Mouse (Mus musculus) heart, postnatal 0 days (tissue): Measurements from ENCODE around the gene Sdr42e1. TPM values are rescaled to one million over a fixed set of nuclear protein-coding genes. Genes with fewer than 3 reads are reported as not detected.

ENCODE experiments used
- ATAC-seq: fragments of 200-750 bp; cut with Nextera tagmentation; 2 replicates; pipeline ENCODE4 v1.8.0; 2017; ENCODE audit warnings: low read depth, moderate number of reproducible peaks, moderate library complexity; ENCODE audit not compliant: insufficient read depth
- DNase-seq: peaks from one replicate; pipeline ENCODE4 v3.0.0-alpha.2; 2016; ENCODE audit warnings: low spot score
- H3K27ac ChIP-seq: fragments of 300-500 bp; sonication (generic); 2 replicates; pipeline ENCODE4 v1.5.1; 2014; ENCODE audit warnings: low read depth, mild to moderate bottlenecking
- H3K27me3 ChIP-seq: fragments of 300-500 bp; sonication (generic); 2 replicates; pipeline ENCODE4 v1.6.1; 2014; ENCODE audit warnings: low read length, mixed read lengths; ENCODE audit not compliant: control insufficient read depth, insufficient read depth
- H3K36me3 ChIP-seq: fragments of 300-500 bp; sonication (generic); replicated peaks from 2 replicates; pipeline ENCODE4 v1.6.1; 2014; ENCODE audit warnings: low read length, mixed read lengths; ENCODE audit not compliant: control insufficient read depth, insufficient read depth
- H3K4me1 ChIP-seq: fragments of 300-500 bp; sonication (generic); 2 replicates; pipeline ENCODE4 v1.6.1; 2014; ENCODE audit warnings: antibody characterized with exemption; ENCODE audit not compliant: control insufficient read depth, insufficient read depth
- H3K4me2 ChIP-seq: fragments of 300-500 bp; sonication (generic); 2 replicates; pipeline ENCODE4 v1.6.1; 2014; ENCODE audit warnings: low read depth, mild to moderate bottlenecking, low read length, moderate library complexity
- H3K4me3 ChIP-seq: fragments of 300-500 bp; sonication (generic); 2 replicates; pipeline ENCODE4 v1.5.1; 2014; ENCODE audit warnings: low read depth, low read length
- H3K9ac ChIP-seq: fragments of 300-500 bp; sonication (generic); replicated peaks from 2 replicates; pipeline ENCODE4 v1.6.1; 2014; ENCODE audit warnings: low read depth, low read length, mixed read lengths
- H3K9me3 ChIP-seq: fragments of 300-500 bp; sonication (generic); replicated peaks from 2 replicates; pipeline ENCODE4 v1.6.1; 2016; ENCODE audit warnings: low read length; ENCODE audit not compliant: control insufficient read depth
- CTCF ChIP-seq: IDR thresholded peaks from 2 replicates; pipeline ENCODE4 v1.5.1; 2016; ENCODE audit warnings: antibody characterized with exemption, control low read depth, low read depth
- EP300 ChIP-seq: IDR thresholded peaks from 2 replicates; pipeline ENCODE4 v1.6.1; 2016; ENCODE audit warnings: antibody characterized with exemption, low read depth
- WGBS: fragments of 180-500 bp; shearing (Covaris S2); extraction: QIAGEN DNeasy Blood & Tissue Kit; methylation state at CpG from one replicate; pipeline ENCODE4 v1.1.7; 2014; 5-methylcytosine and 5-hydroxymethylcytosine counted together
- polyA plus RNA-seq: library from polyadenylated mRNA; unstranded; fragments of >200 nt; fragmentation: Nextera tagmentation; extraction: Ambion mirVana; gene quantifications from 2 replicates; pipeline ENCODE4 v1.2.1, GENCODE M21; 2015
- total RNA-seq: library from RNA; depleted of rRNA; stranded (reverse); fragments of >200 nt; gene quantifications from 2 replicates; pipeline ENCODE4 v1.2.3, GENCODE M21; 2014; ENCODE audit warnings: low replicate concordance

The Sdr42e1 gene
- total and polyA plus RNA-seq, 2 experiments from 2014 or later = 0.61 to 2.0 TPM

GRCm38 (mm10) chr8:117695636-117696035, 22.1 kb upstream of the Sdr42e1 start:
- ATAC-seq (no peak), DNase-seq (no peak)
- Histone ChIP-seq H3K9ac (no peak overlapping the region), H3K27ac (no peak overlapping the region), H3K4me3 (no peak overlapping the region), H3K9me3 (no peaks in the 10 kb centered on the region), H3K36me3 (no peaks in the 10 kb centered on the region), H3K4me2 (no peak overlapping the region), H3K27me3 (no peaks in the 10 kb centered on the region), H3K4me1 (no peaks in the 10 kb centered on the region)
- TF ChIP-seq EP300 = no peak
- WGBS = 66% methylated on average over 1 of the region's 1 CpGs

GRCm38 (mm10) chr8:117692131-117692530, 18.6 kb upstream of the Sdr42e1 start:
- H3K27me3 ChIP-seq = no peaks in the 10 kb centered on the region
- no peak overlapping the region for H3K9ac ChIP-seq
- WGBS = 77% methylated on average over 4 of the region's 4 CpGs
- no peaks in the 10 kb centered on the region for H3K36me3 ChIP-seq
- no peak overlapping the region for H3K4me3 ChIP-seq
- H3K27ac ChIP-seq = no peak overlapping the region
- ATAC-seq (no peak), DNase-seq (no peak)
- no peaks in the 10 kb centered on the region for H3K4me1 ChIP-seq
- H3K4me2 ChIP-seq = no peak overlapping the region
- no peak for TF ChIP-seq EP300
- no peak for TF ChIP-seq CTCF
- no peaks in the 10 kb centered on the region for H3K9me3 ChIP-seq

GRCm38 (mm10) chr8:117687890-117688289, 14.4 kb upstream of the Sdr42e1 start:
- Histone ChIP-seq H3K4me1 (no peaks in the 10 kb centered on the region), H3K9ac (no peak overlapping the region), H3K9me3 (no peaks in the 10 kb centered on the region), H3K27me3 (no peaks in the 10 kb centered on the region), H3K4me2 (no peak overlapping the region), H3K4me3 (no peak overlapping the region), H3K27ac (no peak overlapping the region), H3K36me3 (no peaks in the 10 kb centered on the region)
- ATAC-seq (no peak), DNase-seq (no peak)
- no peak for TF ChIP-seq EP300
- no peak for TF ChIP-seq CTCF
- WGBS = 68% methylated on average over 7 of the region's 7 CpGs

GRCm38 (mm10) chr8:117684504-117684903, 11.0 kb upstream of the Sdr42e1 start:
- no peaks in the 10 kb centered on the region for H3K9me3 ChIP-seq
- no peak overlapping the region for H3K9ac ChIP-seq
- DNase-seq (no peak), ATAC-seq (no peak)
- WGBS = 60% methylated on average over 11 of the region's 11 CpGs
- H3K4me1 ChIP-seq = no peaks in the 10 kb centered on the region
- H3K4me2 ChIP-seq = no peak overlapping the region
- TF ChIP-seq CTCF (no peak), EP300 (no peak)
- H3K4me3 ChIP-seq = no peak overlapping the region
- no peaks in the 10 kb centered on the region for H3K36me3 ChIP-seq
- no peak overlapping the region for H3K27ac ChIP-seq
- H3K27me3 ChIP-seq = no peaks in the 10 kb centered on the region

- WGBS = 72% methylated on average over 10 of the region's 10 CpGs
- Histone ChIP-seq H3K9me3 (no peaks in the 10 kb centered on the region), H3K9ac (no peak overlapping the region), H3K27ac (no peak overlapping the region), H3K4me1 (no peaks in the 10 kb centered on the region), H3K27me3 (no peaks in the 10 kb centered on the region), H3K4me3 (no peak overlapping the region), H3K4me2 (no peak overlapping the region), H3K36me3 (no peaks in the 10 kb centered on the region)
- no peak for DNase-seq
- no peak for TF ChIP-seq CTCF
- no peak for TF ChIP-seq EP300
- no peak for ATAC-seq
These were observed 10.5 kb upstream of the Sdr42e1 start for GRCm38 (mm10) chr8:117683925-117684472.

GRCm38 (mm10) chr8:117678650-117679049, 5.2 kb upstream of the Sdr42e1 start:
- no peak overlapping the region for H3K4me3 ChIP-seq
- 75% methylated on average over 4 of the region's 4 CpGs for WGBS
- TF ChIP-seq EP300 = no peak
- no peak for TF ChIP-seq CTCF
- ATAC-seq (no peak), DNase-seq (no peak)
- no peak overlapping the region for H3K9ac ChIP-seq
- no peak overlapping the region for H3K27ac ChIP-seq
- H3K4me1 ChIP-seq = no peaks in the 10 kb centered on the region
- H3K27me3 ChIP-seq = no peaks in the 10 kb centered on the region
- no peaks in the 10 kb centered on the region for H3K36me3 ChIP-seq
- H3K9me3 ChIP-seq = no peaks in the 10 kb centered on the region
- no peak overlapping the region for H3K4me2 ChIP-seq
